Mouse (Mus musculus) heart, adult 9 months (tissue): ENCODE results near the gene Usp32.

Experiments
- DNase-seq, 2 experiments: peaks; one replicate each; pipeline ENCODE4 v3.0.0; 2022; ENCODE audit warnings: low spot score in 2 of 2

The Usp32 gene

DNA sequence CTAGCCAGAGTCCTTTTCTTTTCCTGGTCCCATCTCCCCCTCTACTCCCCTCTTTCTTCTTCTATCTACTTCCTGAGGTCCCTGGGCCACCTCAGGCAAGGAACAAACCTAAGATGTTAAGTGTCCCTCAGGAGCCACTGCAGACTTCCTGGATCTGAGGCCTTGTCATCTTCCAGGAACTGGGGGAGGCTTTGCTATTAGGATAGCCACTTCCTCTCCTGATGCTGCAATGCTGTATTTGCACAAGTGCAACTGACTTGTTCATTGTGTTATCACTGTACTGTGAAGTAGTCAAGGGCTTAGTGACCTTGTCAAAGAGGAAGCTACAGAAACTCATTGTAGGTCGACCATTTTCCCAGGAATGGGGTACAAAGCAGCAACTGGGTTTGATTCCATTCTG lies 160.6 kb downstream of the Usp32 start:
- no peak for DNase-seq

DNA sequence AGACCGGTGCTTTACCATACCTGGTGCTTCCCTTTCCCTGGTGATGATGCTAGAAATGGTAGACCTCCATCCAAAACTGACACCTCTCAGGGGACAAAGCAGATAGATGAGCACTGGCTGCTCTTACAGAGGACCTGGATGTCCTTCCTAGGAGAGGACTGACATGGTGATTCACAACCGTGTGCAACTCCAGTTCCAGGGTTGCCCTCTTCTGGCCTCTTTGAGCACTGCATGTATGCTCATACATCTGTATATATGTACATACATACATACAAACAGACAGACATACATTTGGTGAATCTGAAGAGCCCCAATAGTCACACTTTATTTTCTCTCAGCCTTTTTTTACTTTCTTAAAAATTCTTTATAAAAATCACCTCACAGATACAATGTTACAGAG lies 161.8 kb downstream of the Usp32 start:
- no peak for DNase-seq

DNA sequence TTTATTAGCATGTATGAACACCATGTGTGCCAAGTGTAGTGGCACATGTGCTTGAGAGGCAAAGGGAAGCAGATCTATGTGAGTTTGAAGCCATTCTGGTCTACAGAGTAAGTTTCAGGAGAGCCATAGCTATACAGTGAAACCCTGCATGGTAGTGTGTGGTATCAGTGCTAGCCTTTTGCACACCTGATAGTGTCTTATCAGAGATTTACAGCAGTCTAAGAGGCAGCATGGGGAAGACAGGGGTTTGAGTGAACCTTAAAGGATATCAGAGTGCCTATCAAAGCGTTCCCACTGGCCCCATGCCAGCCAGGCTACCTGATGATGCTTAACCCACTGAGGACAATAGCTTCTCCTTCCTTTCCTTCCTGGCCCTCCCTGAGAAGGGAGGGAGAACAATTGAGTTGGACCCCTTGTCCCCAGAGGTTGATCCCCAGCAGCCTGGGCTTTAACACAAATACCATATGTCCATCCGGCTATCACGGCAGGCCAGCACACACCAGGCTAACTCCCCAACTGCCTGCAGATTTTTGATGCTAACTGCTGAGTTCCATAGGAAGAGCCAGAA lies 162.5 kb downstream of the Usp32 start:
- DNase-seq, result peak; percentile 50 to 75

DNA sequence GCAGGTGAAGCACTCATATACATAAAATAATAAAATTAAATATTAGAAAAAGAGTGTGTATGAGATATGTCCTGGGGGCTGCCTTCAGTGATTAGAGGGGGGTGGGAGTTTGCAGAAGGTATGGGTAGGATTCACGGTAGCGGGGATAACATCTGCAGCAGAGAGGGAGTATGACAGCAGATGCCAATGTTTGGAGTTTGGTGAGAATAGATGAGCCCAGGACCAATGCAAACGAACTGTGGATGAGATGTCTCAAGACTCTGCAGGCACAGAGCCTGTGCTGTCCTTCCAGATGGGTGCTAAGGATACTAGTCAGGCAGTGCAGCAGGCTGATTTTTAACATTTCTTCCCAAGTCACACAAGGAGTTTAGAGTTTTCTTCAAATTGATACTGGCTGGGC lies 163.3 kb downstream of the Usp32 start:
- no peak for DNase-seq

DNA sequence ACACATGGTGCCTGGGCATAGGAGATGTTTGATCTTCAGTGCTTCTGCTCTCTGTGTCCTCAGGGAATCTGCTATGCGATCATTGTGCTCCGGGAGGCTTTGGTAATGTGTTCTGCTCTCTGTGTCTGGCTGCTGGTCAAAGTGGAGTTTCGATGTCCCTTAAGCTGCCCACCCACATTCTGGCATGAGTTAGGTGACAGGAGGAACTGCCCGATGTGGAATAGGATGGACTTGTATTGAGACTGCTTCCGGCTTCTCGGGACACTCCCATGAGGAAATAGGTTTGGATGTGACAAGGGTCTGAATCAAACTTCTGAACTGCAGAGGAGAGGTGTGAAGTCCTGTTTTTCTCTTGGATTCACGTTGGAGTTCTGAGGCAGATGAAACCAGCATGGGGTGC lies 165.4 kb downstream of the Usp32 start:
- DNase-seq, result peak; percentile 23 to 46

DNA sequence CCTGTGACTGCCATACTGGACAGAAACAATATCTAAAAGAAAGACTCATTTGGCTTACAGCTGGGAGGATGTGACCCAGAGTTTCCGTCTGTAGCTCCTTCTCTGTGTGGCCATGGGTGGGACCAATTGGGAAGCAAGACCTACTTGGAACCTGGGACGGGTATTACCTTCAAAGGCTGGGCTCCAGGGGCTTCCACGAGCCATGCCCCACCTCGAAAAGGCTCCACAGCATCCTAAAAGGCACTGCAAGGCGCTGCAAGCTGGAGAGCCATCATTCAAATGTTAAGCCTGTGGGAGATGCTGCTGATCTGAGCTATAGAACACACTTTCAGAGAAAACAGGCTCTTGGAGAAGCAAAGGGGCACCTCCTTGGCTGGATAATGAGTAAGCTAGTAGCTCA lies 166.3 kb downstream of the Usp32 start:
- DNase-seq, result no peak

DNA sequence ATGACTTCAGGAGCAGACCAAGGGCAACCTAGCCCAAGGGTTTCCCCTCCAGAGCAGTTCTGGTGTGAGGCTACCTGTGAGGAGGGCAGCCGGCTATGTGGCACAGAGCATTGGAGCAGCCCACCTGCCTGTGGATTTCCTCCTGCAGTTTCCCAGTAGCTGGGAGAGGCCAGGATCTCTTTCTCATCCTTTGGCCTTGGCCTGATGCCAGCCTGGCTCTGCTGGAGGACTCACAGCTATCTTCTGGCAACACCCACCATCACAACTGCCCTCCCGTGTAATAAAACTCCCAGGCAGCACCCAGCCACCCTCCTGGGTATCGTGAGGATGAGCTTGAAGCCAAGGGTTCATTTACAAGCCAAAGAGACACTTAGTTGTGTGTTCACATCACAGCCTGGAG lies 167.9 kb downstream of the Usp32 start:
- DNase-seq, result no peak

DNA sequence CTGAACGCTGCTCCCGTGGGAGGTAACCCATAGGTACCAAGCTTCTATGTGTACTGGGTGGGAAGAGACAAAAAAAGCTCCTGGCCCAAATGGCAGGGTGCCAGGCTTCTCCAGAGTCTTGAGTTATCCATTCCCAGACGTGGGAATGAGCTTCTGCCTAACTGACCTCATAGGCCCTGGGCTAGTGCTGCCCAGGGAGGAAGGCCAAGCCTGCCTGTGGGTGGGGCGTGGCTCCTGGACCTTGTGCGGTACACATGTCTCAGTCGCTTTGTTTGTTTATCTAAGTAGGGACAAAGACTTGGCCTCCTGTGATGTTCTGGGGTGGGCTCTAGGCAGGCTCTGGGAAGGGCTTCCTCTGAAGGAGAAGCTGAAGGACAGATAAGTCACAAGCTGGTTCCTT lies 171.2 kb downstream of the Usp32 start:
- DNase-seq, result peak; percentile 67 to 83

DNA sequence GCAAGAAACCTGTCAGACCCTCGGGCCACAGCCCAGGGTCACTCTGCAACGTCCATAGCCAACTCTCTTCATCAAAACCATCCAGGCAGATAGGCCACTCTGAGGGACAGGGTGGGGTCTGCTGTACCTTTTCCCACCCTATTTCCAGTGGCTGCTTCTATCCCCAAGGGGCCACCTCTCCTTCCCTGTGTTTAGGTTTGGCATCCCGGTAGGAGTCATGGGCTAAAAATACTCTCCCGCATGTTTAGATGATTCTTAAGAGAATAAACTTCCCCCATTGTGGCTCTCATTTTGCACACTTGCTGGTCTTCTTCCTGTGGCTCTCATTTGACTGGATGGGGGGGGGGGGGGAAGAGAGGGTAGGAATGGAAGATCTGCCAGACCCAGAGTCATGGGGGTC lies 171.7 kb downstream of the Usp32 start:
- DNase-seq, result peak in 1 of 2 experiments; percentile 16

DNA sequence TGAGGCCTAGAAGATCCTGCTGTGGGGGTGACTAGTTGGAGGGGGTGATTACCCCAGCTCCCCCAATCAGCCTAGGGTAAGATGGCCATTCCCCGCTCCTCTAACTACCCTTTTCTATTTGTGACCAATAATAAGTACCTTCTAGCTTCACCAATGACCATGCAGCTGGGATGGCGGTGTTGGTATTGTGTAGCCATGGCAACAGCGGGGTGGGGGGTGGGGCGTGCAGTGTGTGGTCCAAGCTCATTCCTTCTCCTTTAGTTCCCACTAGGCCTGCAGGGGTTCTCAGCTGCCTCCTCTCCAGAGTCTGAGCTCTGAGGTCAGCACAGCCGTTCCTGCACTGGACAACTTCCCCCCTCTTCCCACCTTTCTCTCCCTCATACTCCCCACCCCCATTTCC lies 172.8 kb downstream of the Usp32 start:
- DNase-seq, result no peak

DNA sequence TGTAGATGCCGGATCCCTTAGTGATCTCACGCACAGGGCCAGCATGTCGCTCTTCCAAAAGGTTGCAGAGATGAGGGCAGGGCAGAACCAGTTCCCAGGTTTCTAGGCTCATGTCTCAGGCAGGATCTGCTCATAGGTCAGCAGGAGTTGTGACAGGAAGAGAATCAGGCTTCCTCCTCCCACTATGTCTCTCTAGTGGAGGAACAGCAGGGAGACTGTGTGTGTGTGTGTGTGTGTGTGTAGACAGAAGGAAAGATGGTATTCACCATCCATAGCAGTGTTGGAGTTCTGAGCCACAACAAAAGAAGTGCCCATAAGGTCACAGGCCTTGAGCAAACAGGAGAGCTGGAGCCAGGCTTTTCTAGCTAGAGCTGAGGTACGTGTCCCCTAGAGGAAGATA lies 173.3 kb downstream of the Usp32 start:
- no peak for DNase-seq

DNA sequence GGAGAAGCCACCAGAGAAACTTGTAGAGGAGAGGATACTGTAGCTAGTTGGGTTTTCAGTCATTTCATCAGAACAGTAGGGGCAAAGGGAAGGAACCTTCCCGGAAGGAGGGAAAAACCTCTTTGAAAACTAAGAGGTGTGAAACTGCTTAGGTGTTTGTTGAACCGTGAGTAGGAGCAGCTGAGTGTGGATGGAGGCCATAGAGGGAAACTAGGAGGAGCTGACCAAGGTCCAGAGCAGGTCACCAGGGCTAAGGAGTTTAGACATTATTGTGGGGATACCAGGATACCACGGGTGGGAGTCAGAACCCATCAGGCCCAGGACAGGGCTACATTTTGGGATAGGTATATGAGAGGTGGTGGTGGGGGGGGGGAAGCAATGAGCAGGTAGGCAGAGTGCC lies 176.4 kb downstream of the Usp32 start:
- no peak for DNase-seq

DNA sequence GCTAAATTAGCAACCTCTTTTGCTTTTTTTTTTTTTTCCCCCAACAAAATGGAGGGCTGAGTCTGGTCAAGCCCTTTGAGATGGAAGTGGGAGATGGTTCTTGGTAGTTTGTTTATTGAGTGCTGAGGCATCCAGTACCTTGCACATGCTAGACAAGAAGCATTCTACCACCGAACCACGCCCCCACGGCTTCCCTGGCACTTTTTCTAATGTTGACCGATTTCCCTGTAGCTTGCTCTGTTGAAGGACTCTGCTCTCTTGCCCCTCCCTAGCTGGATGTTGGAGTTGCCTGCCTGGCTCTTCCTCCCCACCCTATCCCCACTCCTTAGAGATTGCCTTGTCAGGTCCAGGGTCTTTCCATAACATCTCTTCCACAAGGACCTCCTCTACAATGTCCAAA lies 177.4 kb downstream of the Usp32 start:
- no peak for DNase-seq

DNA sequence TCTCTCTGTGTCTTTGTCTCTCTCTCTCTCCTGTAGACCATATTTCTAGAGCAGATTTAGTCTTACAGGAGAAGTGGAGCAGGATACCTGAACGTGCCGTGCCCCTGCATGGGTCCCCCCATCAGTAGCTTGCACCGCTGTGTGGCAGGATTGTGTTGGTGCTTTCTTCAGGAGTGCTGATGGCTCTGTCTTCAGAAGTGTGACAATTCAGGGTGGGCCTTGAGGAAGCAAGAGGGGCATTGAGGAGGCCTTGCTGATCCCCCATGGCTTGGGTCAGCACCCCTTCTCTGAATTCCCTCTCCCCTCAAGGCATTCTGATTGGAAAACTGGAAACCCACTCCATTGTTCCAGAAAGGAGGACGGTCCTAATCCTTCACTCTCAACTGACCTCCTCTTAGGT lies 178.4 kb downstream of the Usp32 start:
- no peak for DNase-seq

DNA sequence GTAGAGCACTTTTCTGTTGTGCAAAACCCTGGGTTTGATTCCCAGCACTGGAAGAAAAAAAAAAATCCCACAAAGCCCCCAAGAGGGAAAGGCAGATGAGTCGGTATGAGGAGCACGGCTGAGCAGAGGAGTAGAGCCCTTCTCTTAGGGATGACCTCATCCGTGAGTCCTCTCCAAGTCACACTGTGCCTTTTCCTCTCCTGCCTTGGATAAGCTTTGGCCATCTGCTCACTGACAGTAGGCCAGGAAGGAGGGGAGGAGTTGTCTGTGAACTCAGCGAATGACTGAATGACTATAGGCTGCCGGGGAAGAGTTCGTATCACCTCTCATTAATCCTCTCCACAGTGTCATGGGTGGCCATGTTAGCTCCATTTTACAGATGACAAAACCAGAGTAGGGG lies 179.2 kb downstream of the Usp32 start:
- no peak for DNase-seq

DNA sequence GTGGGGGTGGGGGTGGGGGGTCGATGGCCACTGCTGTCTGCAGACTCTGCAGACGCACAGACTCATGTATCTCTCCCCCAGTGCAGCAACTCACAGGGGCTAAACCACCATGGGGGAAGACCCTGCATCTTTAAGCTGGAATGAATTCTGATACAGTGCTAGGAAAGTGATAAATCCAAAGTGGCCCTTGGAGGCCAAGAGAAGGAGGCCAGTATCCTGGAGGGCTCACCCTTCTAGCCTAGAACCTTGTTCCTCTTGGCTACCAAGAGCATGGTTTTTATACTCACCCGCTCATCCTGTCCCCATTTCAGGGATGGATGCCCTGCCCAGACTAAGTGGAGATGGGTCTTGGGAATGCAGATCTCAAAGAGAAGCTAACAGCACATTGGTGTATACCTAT lies 179.7 kb downstream of the Usp32 start:
- no peak for DNase-seq

DNA sequence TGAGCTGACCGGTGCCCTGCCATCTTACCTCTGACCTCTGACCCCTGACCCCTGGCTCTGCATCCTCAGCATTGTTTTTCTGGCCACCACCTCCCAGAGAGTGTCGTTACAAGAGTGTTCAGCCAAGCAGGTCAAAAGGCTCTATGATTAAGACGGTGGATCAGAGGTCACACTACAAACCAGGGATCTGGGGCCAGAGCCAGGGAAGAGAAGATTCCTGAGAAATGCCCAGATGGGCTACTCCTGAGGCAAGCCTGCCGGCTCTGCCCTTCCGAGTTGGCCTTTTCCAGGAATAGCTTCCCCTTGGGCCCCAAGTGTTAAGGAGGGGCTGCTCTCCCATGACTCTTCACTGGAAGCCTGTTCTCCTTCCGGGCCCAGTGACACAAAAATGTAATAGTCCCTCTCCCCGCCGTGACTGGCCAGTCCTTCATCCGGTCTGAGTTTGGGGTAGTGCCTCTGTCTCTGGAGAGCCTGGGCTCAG lies 180.2 kb downstream of the Usp32 start:
- peak; percentile 70 to 78 for DNase-seq

DNA sequence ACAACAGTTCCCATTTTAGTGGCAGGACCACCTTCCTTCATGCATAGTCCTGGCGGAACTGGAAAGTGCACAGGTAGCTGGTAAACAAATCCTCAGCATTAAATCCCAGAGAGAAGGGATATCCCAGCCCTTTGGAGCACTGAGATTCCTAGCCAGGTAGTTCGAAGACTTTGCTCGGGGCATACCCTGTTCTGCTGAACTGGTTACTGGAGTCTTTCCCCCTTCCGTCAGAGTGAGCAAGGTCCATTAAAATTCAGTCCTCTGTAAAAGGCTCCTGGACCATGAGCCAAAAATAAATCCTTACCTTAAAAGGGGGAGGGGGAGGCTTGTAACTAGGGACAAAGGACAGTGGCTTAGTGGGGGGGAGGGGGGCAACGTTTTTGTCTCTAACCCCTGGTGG lies 180.8 kb downstream of the Usp32 start:
- no peak for DNase-seq

DNA sequence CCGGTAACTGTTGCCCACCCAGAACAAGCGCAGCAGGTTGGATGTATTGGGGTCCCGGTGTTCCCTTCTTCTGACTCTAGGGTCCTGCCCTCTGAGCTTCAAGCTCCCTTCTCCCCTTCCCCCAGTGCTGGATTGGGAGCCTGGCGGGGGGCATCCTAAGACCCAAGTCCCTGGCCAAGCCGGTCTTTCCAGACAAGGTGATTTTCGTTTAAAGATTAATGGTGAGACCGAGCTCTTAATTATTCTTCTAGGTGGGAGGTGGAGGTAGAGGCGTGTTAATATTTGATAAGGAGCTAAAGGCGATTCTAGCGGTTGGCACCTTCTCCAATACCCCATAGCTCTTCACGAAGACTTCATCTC lies 181.7 kb downstream of the Usp32 start:
- no peak for DNase-seq

DNA sequence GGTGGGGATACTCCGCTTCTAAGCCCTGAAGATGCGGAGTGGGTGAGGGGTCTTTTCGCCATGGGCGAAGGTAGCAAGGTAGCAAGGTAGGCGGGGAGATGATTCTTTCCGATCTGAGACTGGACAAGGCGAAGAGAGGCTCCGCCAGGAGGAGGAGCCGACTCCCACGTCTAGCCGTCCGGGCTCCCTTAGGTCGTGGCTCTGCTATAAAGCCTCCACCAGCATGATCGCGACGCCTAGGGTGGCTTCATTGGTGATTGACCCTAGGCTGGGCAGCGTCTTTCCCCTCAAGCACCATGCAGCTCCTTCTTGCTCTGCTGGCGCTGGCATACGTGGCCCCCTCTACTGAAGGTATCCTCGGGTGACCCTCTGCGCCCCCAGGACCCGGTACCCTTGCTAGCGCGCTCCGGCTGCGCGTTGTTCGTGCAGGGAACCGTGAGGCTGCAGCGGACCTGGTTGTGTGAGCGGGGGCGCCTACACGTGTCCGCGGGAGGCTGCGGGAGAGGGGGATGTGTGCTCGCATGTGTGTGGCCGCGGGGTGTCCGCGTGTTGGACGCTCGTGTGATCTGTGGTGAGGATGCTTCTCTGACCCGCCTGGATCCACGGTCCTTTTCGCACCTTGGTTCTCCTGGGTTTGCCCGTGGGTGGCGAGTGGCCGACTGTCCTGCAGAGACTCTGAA lies 182.2 kb downstream of the Usp32 start, which contains the start of gene Car4:
Gene Car4 (plus strand): TSS at position 196 of the 680 bp plus-strand sequence.
- peak in 1 of 2 experiments; percentile 23 for DNase-seq

DNA sequence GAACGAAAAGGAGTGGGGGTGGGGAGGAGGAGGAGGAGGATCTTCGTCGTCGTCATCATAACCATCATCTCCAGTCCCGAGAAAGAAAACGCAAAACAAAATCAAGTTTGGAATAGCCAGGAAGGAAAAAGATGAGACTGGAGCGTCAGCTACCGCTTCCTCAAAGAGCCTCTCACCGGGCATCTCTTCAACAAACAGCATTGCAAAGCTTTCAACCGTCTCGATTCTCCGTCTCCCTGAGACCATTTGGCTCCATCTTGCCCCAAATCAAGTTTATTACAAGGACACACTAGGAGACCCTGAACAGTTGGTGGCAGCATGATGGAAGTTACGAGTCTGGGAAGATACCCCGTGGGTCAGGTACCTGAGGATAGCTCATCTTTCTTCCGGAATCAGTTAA lies 182.8 kb downstream of the Usp32 start:
- DNase-seq, result no peak

DNA sequence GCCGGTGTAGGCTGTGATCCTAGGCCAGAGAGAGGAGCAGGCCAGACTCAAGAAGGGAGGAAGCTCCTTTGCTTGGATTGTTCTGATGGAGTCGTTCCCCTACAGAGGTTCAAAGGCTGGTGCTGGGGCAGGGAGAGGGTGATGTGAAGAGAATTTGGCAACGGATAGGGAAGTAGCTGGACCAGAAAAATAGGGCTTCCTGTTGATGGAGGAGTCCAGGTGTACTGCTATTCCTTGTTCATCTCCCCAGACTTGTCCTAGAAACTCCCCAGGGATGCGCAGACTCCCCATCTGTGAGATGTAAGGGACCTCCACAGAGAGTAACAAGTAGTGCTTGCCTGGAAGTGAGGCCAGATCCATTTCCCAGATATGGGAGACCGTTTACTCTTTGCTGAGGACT lies 183.6 kb downstream of the Usp32 start:
- no peak for DNase-seq

DNA sequence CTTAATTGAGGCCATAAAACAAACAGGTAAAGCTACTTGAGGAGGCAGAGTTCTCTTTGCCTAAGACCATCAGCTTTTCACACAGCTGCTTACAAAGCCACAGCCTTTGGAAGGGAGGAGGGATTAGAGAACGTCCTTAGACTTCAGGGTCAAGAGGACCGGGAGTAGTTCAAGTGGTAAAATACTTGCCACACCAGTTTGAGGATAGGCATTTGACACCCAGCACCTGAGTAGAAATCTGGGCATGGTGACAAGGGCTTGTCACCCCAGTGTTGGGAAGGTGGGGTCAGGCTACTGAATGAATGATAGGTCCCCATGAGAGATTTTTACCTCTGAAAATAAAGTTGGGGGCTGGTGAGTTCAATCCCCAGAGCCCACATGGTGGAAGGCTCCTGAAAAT lies 187.3 kb downstream of the Usp32 start:
- no peak for DNase-seq

DNA sequence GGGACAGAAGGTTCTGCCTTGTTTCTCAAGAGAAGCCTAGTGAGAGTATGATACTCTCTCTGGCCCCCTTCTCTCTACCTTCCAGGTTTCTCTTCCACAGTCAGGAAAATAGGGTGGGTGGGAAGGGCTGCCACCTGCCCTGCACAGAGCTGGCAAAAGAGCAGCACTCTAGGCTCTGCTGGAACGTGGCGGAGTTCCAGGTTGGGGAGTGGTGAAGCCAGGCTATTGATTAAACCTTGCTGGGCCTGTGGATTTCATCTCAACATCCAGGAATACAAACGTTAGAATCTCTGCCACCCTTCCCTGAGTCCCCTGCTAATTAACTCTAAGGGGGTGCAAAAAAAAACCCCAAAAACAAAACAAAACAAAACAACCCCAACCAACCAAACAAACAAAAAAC lies 191.4 kb downstream of the Usp32 start:
- no peak for DNase-seq
